Mouse (Mus musculus) limb, embryonic 14.5 days (tissue): Measurements from ENCODE around the gene Fto. TPM values are rescaled to one million over a fixed set of nuclear protein-coding genes. Genes with fewer than 3 reads are reported as not detected.

Experiments used
- ATAC-seq: fragments of 200-750 bp; cut with Nextera tagmentation; 2 replicates; pipeline ENCODE4 v1.8.0; 2017; ENCODE audit warnings: low read depth, moderate number of reproducible peaks, moderate TSS enrichment; ENCODE audit not compliant: low FRiP score
- DNase-seq: peaks from one replicate; pipeline ENCODE4 v3.0.0-alpha.2; 2015; ENCODE audit warnings: low spot score
- H3K27ac ChIP-seq: fragments of 300-500 bp; sonication (generic); replicated peaks from 2 replicates; pipeline ENCODE4 v1.5.1; 2014; ENCODE audit warnings: low read depth, mild to moderate bottlenecking, low read length, moderate library complexity, mixed read lengths
- H3K27me3 ChIP-seq: fragments of 300-500 bp; sonication (generic); 2 replicates; pipeline ENCODE4 v1.6.1; 2014; ENCODE audit warnings: low read length, mixed read lengths; ENCODE audit not compliant: control insufficient read depth, insufficient read depth
- H3K36me3 ChIP-seq: fragments of 300-500 bp; sonication (generic); 2 replicates; pipeline ENCODE4 v1.6.1; 2014; ENCODE audit warnings: mild to moderate bottlenecking, low read length, moderate library complexity, mixed read lengths; ENCODE audit not compliant: control insufficient read depth, insufficient read depth
- H3K4me1 ChIP-seq: fragments of 300-500 bp; sonication (generic); 2 replicates; pipeline ENCODE4 v1.6.1; 2014; ENCODE audit warnings: antibody characterized with exemption, low read length, mixed read lengths; ENCODE audit not compliant: control insufficient read depth, insufficient read depth
- H3K4me2 ChIP-seq: fragments of 300-500 bp; sonication (generic); replicated peaks from 2 replicates; pipeline ENCODE4 v1.6.1; 2014; ENCODE audit warnings: low read depth, mild to moderate bottlenecking, low read length, moderate library complexity; ENCODE audit not compliant: severe bottlenecking
- H3K4me3 ChIP-seq: fragments of 300-500 bp; sonication (generic); replicated peaks from 2 replicates; pipeline ENCODE4 v1.5.1; 2014; ENCODE audit warnings: low read length
- H3K9ac ChIP-seq: fragments of 300-500 bp; sonication (generic); 2 replicates; pipeline ENCODE4 v1.6.1; 2014; ENCODE audit warnings: mild to moderate bottlenecking, low read depth, low read length, moderate library complexity; ENCODE audit not compliant: severe bottlenecking
- H3K9me3 ChIP-seq: fragments of 300-500 bp; sonication (generic); 2 replicates; pipeline ENCODE4 v1.6.1; 2016; ENCODE audit warnings: low read length; ENCODE audit not compliant: control insufficient read depth
- POLR2A ChIP-seq: fragments of 200-500 bp; IDR thresholded peaks from 2 replicates; pipeline ENCODE4 v1.8.0; 2012; ENCODE audit warnings: inconsistent platforms, mild to moderate bottlenecking, moderate library complexity, borderline replicate concordance; ENCODE audit not compliant: insufficient read depth, insufficient read length; ENCODE audit errors: extremely low read depth
- WGBS: fragments of 180-500 bp; shearing (Covaris S2); extraction: QIAGEN DNeasy Blood & Tissue Kit; methylation state at CpG from one replicate; pipeline ENCODE4 v1.1.7; 2014; 5-methylcytosine and 5-hydroxymethylcytosine counted together
- polyA plus RNA-seq, 2 experiments: library from polyadenylated mRNA; depleted of rRNA in 1 of 2; stranded (reverse) in 1 of 2; unstranded in 1 of 2; fragments of >200 nt; fragmentation: Nextera tagmentation in 1 of 2; extraction: Ambion mirVana in 1 of 2; gene quantifications; 2 replicates each; pipeline versions ENCODE4 v1.2.1 to v1.2.3; 2012 to 2014

Fto gene
- polyA plus RNA-seq, 2 experiments: 80.0 to 107 TPM

GRCm38 (mm10) chr8:91410007-91410406 lies 96.7 kb downstream of the Fto start:
- DNase-seq: no peak
- Histone ChIP-seq H3K9me3 (no peaks in the 10 kb centered on the region), H3K4me3 (no peak overlapping the region), H3K9ac (no peak overlapping the region), H3K36me3 (peaks cover 18% of the 10 kb centered on the region; the same call in 1 of the 2 replicates), H3K4me1 (peaks cover 27% of the 10 kb centered on the region), H3K27ac (no peak overlapping the region; the same call in 1 of the 2 replicates), H3K27me3 (no peaks in the 10 kb centered on the region), H3K4me2 (no peak overlapping the region)
- 48% methylated on average over 12 of the region's 12 CpGs for WGBS
- ATAC-seq: no peak
- no peak for TF ChIP-seq POLR2A

GRCm38 (mm10) chr8:91424491-91425074 lies 111.3 kb downstream of the Fto start:
- ATAC-seq (no peak), DNase-seq (no peak)
- H3K4me3 ChIP-seq: no peak overlapping the region
- 86% methylated on average over 5 of the region's 5 CpGs for WGBS
- H3K36me3 ChIP-seq: no peaks in the 10 kb centered on the region
- H3K4me2 ChIP-seq: no peak overlapping the region
- H3K9me3 ChIP-seq: no peaks in the 10 kb centered on the region
- no peaks in the 10 kb centered on the region for H3K27me3 ChIP-seq
- H3K4me1 ChIP-seq: no peaks in the 10 kb centered on the region
- no peak overlapping the region for H3K27ac ChIP-seq
- H3K9ac ChIP-seq: no peak overlapping the region
- no peak for TF ChIP-seq POLR2A

- no peak overlapping the region for H3K4me2 ChIP-seq
- TF ChIP-seq POLR2A: no peak
- DNase-seq (no peak), ATAC-seq (no peak)
- no peak overlapping the region for H3K4me3 ChIP-seq
- no peak overlapping the region for H3K27ac ChIP-seq
- H3K27me3 ChIP-seq: no peaks in the 10 kb centered on the region
- no peak overlapping the region for H3K9ac ChIP-seq
- no peaks in the 10 kb centered on the region for H3K4me1 ChIP-seq
- 81% methylated on average over 10 of the region's 10 CpGs for WGBS
- no peaks in the 10 kb centered on the region for H3K9me3 ChIP-seq
- H3K36me3 ChIP-seq: no peaks in the 10 kb centered on the region
These were observed 112.0 kb downstream of the Fto start for GRCm38 (mm10) chr8:91425251-91425866.

- Histone ChIP-seq H3K27ac (no peak overlapping the region), H3K4me2 (no peak overlapping the region), H3K9me3 (no peaks in the 10 kb centered on the region), H3K4me1 (no peaks in the 10 kb centered on the region), H3K4me3 (no peak overlapping the region), H3K36me3 (no peaks in the 10 kb centered on the region), H3K27me3 (no peaks in the 10 kb centered on the region), H3K9ac (no peak overlapping the region)
- ATAC-seq: no peak
- WGBS: 74% methylated on average over 1 of the region's 1 CpGs
- no peak for DNase-seq
- no peak for TF ChIP-seq POLR2A
These were observed 113.2 kb downstream of the Fto start for GRCm38 (mm10) chr8:91426496-91426895.

- no peak overlapping the region for H3K27ac ChIP-seq
- H3K9ac ChIP-seq: no peak overlapping the region
- H3K4me2 ChIP-seq: no peak overlapping the region
- H3K4me3 ChIP-seq: no peak overlapping the region
- ATAC-seq: no peak
- DNase-seq: no peak
- 75% methylated on average over 3 of the region's 3 CpGs for WGBS
- no peaks in the 10 kb centered on the region for H3K4me1 ChIP-seq
- 0 out of 2 replicates have a peak, but pooled peaks cover 3% of the 10 kb centered on the region for H3K9me3 ChIP-seq
- no peaks in the 10 kb centered on the region for H3K27me3 ChIP-seq
- H3K36me3 ChIP-seq: no peaks in the 10 kb centered on the region
- TF ChIP-seq POLR2A: no peak
These were observed 117.1 kb downstream of the Fto start for GRCm38 (mm10) chr8:91430333-91430940.
